Mouse (Mus musculus) E14TG2a.4 (cell line): Measurements from ENCODE around the gene Ppp2r5d.

ENCODE experiments used
- H3K27me3 ChIP-seq: 2 replicates; pipeline ENCODE4 v1.6.1; 2014; ENCODE audit warnings: low read length, control low read depth; ENCODE audit not compliant: insufficient read depth
- H3K36me3 ChIP-seq: 2 replicates; pipeline ENCODE4 v1.6.1; 2014; ENCODE audit warnings: low read length, control low read depth; ENCODE audit not compliant: insufficient read depth
- H3K4me1 ChIP-seq: replicated peaks from 2 replicates; pipeline ENCODE4 v1.6.1; 2014; ENCODE audit warnings: low read depth, low read length, control low read depth
- H3K4me3 ChIP-seq: replicated peaks from 2 replicates; pipeline ENCODE4 v1.5.1; 2014; ENCODE audit warnings: mild to moderate bottlenecking, low read length
- H3K9me3 ChIP-seq: 2 replicates; pipeline ENCODE4 v1.6.1; 2014; ENCODE audit warnings: low read length, control low read depth
- CTCF ChIP-seq: conservative IDR thresholded peaks from 2 replicates; pipeline ENCODE4 v1.5.1; 2014; ENCODE audit warnings: low read length
- NANOG ChIP-seq: IDR thresholded peaks from 2 replicates; pipeline ENCODE4 v1.6.1; 2014; ENCODE audit warnings: borderline replicate concordance, low read length, mixed read lengths
- POU5F1 ChIP-seq: IDR thresholded peaks from 2 replicates; pipeline ENCODE4 v1.6.1; 2014; ENCODE audit warnings: low read length, borderline replicate concordance

Gene Ppp2r5d

GRCm38 (mm10) chr17:46698515-46698914 is 6.4 kb downstream of the Ppp2r5d start:
- no peaks in the 10 kb centered on the region for H3K9me3 ChIP-seq
- H3K4me3 ChIP-seq, result no peak overlapping the region
- H3K4me1 ChIP-seq, result peaks cover 82% of the 10 kb centered on the region
- peaks cover 70% of the 10 kb centered on the region for H3K36me3 ChIP-seq
- no peaks in the 10 kb centered on the region for H3K27me3 ChIP-seq
- TF ChIP-seq NANOG (no peak), CTCF (no peak), POU5F1 (no peak)

- TF ChIP-seq POU5F1 (no peak), NANOG (peak; percentile 78; the same call in 1 of the 2 replicates)
- Histone ChIP-seq H3K4me3 (no peak overlapping the region), H3K4me1 (peaks cover 73% of the 10 kb centered on the region), H3K36me3 (peaks cover 64% of the 10 kb centered on the region), H3K9me3 (no peaks in the 10 kb centered on the region), H3K27me3 (no peaks in the 10 kb centered on the region)
Observed at GRCm38 (mm10) chr17:46694517-46695063, 10.3 kb downstream of the Ppp2r5d start.

GRCm38 (mm10) chr17:46691390-46691789 is 13.5 kb downstream of the Ppp2r5d start:
- H3K4me1 ChIP-seq, result peaks cover 67% of the 10 kb centered on the region
- no peaks in the 10 kb centered on the region for H3K27me3 ChIP-seq
- H3K36me3 ChIP-seq, result peaks cover 72% of the 10 kb centered on the region
- H3K4me3 ChIP-seq, result no peak overlapping the region
- no peaks in the 10 kb centered on the region for H3K9me3 ChIP-seq
- no peak for TF ChIP-seq POU5F1

GRCm38 (mm10) chr17:46690665-46691064 is 14.2 kb downstream of the Ppp2r5d start:
- peaks cover 72% of the 10 kb centered on the region for H3K36me3 ChIP-seq
- H3K27me3 ChIP-seq, result no peaks in the 10 kb centered on the region
- no peak for TF ChIP-seq NANOG
- no peak for TF ChIP-seq CTCF
- no peak for TF ChIP-seq POU5F1

GRCm38 (mm10) chr17:46685913-46686312 is 19.0 kb downstream of the Ppp2r5d start:
- Histone ChIP-seq H3K36me3 (peaks cover 85% of the 10 kb centered on the region), H3K4me1 (peaks cover 74% of the 10 kb centered on the region), H3K9me3 (no peaks in the 10 kb centered on the region), H3K4me3 (no peak overlapping the region), H3K27me3 (no peaks in the 10 kb centered on the region)
- TF ChIP-seq POU5F1 (no peak), NANOG (no peak), CTCF (no peak)

More at GRCm38 (mm10) chr17:46690665-46691064, 14.2 kb downstream of the Ppp2r5d start:
- Histone ChIP-seq H3K9me3 (no peaks in the 10 kb centered on the region), H3K4me1 (peaks cover 64% of the 10 kb centered on the region), H3K4me3 (no peak overlapping the region)

- H3K4me3 ChIP-seq, result peak overlapping the region; percentile 93
- peaks cover 68% of the 10 kb centered on the region for H3K36me3 ChIP-seq
- peaks cover 85% of the 10 kb centered on the region for H3K4me1 ChIP-seq
- H3K9me3 ChIP-seq, result no peaks in the 10 kb centered on the region
- H3K27me3 ChIP-seq, result no peaks in the 10 kb centered on the region
- TF ChIP-seq CTCF (no peak), NANOG (no peak), POU5F1 (no peak)
Observed at GRCm38 (mm10) chr17:46682654-46683389, 22.1 kb downstream of the Ppp2r5d start.

GRCm38 (mm10) chr17:46681466-46682118 is 23.3 kb downstream of the Ppp2r5d start:
- TF ChIP-seq NANOG, result no peak
- TF ChIP-seq CTCF, result no peak
- no peak for TF ChIP-seq POU5F1
- Histone ChIP-seq H3K4me3 (peak overlapping the region; percentile 93), H3K4me1 (peaks cover 85% of the 10 kb centered on the region), H3K9me3 (no peaks in the 10 kb centered on the region), H3K36me3 (peaks cover 68% of the 10 kb centered on the region), H3K27me3 (no peaks in the 10 kb centered on the region)

GRCm38 (mm10) chr17:46680760-46681373 is 24.0 kb downstream of the Ppp2r5d start, which contains the start of gene Klhdc3:
Gene Klhdc3, minus strand, starts transcription at chr17:46680914.
- Histone ChIP-seq H3K4me1 (peaks cover 87% of the 10 kb centered on the region), H3K9me3 (no peaks in the 10 kb centered on the region), H3K27me3 (no peaks in the 10 kb centered on the region), H3K36me3 (peaks cover 68% of the 10 kb centered on the region), H3K4me3 (peak within 1 kb of the TSS; percentile 93)
- TF ChIP-seq CTCF (no peak), POU5F1 (no peak), NANOG (no peak)
